Mouse (Mus musculus) spleen, adult 12 weeks (tissue): ENCODE measurements around the gene Clca4a.
"Not testable (repeated sequence)": the region's sequence is repeated elsewhere in the genome, so short reads cannot be mapped to it uniquely, and the experiment has no call there.

Source experiments
- DNase-seq: peaks from one replicate; pipeline ENCODE4 v3.0.0; 2022; ENCODE audit warnings: low spot score

Clca4a gene

GRCm38 (mm10) chr3:144974945-144975344 lies at the start of gene Clca4a:
Gene Clca4a, minus strand, starts transcription at chr3:144975045.
- DNase-seq, result no peak

- no peak for DNase-seq
These were observed 43.0 kb upstream of the Clca4a start for GRCm38 (mm10) chr3:145017807-145018206.

GRCm38 (mm10) chr3:145004422-145004821 lies 29.6 kb upstream of the Clca4a start:
- DNase-seq, result no peak

GRCm38 (mm10) chr3:145000912-145001311 lies 26.1 kb upstream of the Clca4a start:
- no peak for DNase-seq

- DNase-seq, result no peak
These were observed 18.2 kb upstream of the Clca4a start for GRCm38 (mm10) chr3:144993055-144993454.

- DNase-seq, result no peak
These were observed 17.8 kb upstream of the Clca4a start for GRCm38 (mm10) chr3:144992618-144993017.

- DNase-seq, result no peak
These were observed 11.0 kb upstream of the Clca4a start for GRCm38 (mm10) chr3:144985890-144986289.

GRCm38 (mm10) chr3:144980551-144980950 lies 5.7 kb upstream of the Clca4a start:
- DNase-seq, result no peak

- DNase-seq, result no peak
These were observed 2.8 kb upstream of the Clca4a start for GRCm38 (mm10) chr3:144977631-144978030.

- no peak for DNase-seq
These were observed 1.2 kb upstream of the Clca4a start for GRCm38 (mm10) chr3:144976091-144976490.

- no peak for DNase-seq
These were observed 3.1 kb downstream of the Clca4a start for GRCm38 (mm10) chr3:144971553-144972270.

GRCm38 (mm10) chr3:144969755-144970154 lies 5.1 kb downstream of the Clca4a start:
- DNase-seq, result no peak

- DNase-seq, result no peak
These were observed 8.8 kb downstream of the Clca4a start for GRCm38 (mm10) chr3:144966074-144966473.

GRCm38 (mm10) chr3:144950829-144951228 lies 24.0 kb downstream of the Clca4a start:
- no peak for DNase-seq

GRCm38 (mm10) chr3:144947376-144947775 lies 27.5 kb downstream of the Clca4a start:
- DNase-seq, result not testable (repeated sequence)

- DNase-seq, result not testable (repeated sequence)
These were observed 41.2 kb downstream of the Clca4a start for GRCm38 (mm10) chr3:144933625-144934024.

- no peak for DNase-seq
These were observed 41.8 kb downstream of the Clca4a start for GRCm38 (mm10) chr3:144933011-144933491.

- no peak for DNase-seq
These were observed 42.5 kb downstream of the Clca4a start, which contains the start of gene Clca4b for GRCm38 (mm10) chr3:144932335-144932734. Gene Clca4b, minus strand, starts transcription at chr3:144932529.

- no peak for DNase-seq
These were observed 60.8 kb downstream of the Clca4a start for GRCm38 (mm10) chr3:144914014-144914413.
